Mouse (Mus musculus) gonadal fat pad, adult 2 months (tissue): Measurements from ENCODE around the gene Syne3. TPM values are rescaled to one million over a fixed set of nuclear protein-coding genes. Genes with fewer than 3 reads are reported as not detected.

ENCODE experiments used
- DNase-seq: peaks from one replicate; pipeline ENCODE4 v3.0.0-alpha.2; 2012; ENCODE audit warnings: low read depth
- polyA plus RNA-seq: library from polyadenylated mRNA; depleted of rRNA; stranded (reverse); fragments of >200 nt; gene quantifications from 2 replicates; pipeline ENCODE4 v1.2.3, GENCODE M21; 2012

Syne3 gene
- polyA plus RNA-seq, 1 experiment, result 3.4 TPM

DNA sequence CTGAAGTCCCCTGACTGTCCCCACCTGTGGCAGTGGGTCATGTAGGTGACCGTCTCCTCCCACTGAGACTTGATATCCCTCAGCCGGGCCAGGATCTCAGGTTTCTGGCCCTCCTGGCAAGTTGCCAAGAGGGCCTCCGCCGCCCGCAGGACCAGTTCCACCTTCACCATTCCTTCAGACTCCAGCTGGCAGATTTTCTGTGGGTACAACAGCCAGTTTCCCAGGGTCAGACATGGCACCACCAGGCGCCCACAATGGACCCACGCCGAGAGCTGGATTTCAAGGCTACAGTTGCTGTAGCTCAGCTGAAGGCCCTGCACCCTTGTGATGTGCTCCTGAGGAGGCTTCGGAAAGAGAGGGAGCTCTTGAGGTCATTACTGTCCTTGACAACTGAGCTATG lies 40.4 kb downstream of the Syne3 start:
- no peak for DNase-seq

- DNase-seq, result no peak
Measured at GRCm38 (mm10) chr12:104964953-104965911, 44.4 kb downstream of the Syne3 start.

DNA sequence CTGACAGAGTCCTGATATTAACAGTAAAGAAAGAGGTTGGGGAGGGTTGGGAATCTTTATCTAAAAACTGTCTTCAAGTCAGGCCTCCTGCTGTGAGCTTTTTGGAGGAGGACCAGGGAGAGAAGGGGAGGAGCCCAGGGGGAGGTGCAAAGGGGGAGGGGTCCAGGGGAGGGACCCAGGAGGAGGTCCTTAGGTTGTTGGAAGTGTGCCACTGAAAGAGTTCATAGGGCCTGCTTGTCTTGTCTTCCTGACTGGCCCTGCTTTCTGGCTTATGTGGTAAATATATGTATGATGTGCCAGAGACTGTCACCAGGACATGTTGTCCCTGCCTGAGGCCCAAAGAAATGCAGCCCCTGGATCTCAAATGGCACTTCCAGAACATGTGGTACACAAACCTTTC lies 49.2 kb downstream of the Syne3 start:
- no peak for DNase-seq

GRCm38 (mm10) chr12:104959966-104960365 lies 49.6 kb downstream of the Syne3 start:
- DNase-seq, result no peak

- DNase-seq, result no peak
Measured at GRCm38 (mm10) chr12:104958263-104958662, 51.3 kb downstream of the Syne3 start.

- no peak for DNase-seq
Measured at GRCm38 (mm10) chr12:104957165-104957564, 52.4 kb downstream of the Syne3 start.

- no peak for DNase-seq
Measured at GRCm38 (mm10) chr12:104956406-104956805, 53.2 kb downstream of the Syne3 start.

DNA sequence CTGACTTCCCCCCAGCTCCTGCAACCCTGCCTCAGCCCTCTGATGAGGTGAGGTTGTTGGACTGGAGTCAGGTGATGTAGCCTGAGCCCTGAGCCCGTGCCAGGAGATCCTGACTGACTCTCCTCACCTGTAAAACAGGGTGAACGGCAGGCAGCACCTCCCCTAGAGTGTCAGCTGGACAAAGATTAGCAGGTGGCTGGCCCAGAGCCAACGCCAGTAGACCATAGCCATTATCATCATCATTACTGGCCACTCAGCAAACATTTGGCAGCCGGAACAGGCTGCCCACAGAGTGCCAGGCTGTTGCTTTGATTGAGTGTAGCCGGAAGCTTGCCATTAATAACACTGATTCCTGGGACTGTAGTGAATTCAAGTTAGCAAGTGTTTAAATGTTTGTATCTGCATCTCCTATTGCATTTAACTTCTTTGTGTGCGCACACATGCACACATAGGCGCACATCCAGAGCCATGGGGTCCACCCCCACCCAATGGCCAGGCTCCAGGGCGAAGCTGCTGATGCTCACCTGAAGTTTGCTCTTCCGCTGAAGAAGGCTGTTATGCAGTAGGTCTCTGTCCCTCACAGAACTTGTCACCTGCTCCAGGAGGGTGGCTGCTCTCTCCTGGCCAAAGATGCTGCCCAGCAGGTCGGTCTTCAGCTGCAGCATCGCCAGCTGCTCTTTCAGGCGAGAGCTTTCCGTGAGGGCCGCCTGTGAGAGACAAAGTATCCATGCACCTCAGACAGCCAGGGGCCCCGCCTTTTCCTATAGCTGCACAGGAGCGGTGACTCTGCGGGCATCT lies 54.4 kb downstream of the Syne3 start:
- DNase-seq, result no peak

DNA sequence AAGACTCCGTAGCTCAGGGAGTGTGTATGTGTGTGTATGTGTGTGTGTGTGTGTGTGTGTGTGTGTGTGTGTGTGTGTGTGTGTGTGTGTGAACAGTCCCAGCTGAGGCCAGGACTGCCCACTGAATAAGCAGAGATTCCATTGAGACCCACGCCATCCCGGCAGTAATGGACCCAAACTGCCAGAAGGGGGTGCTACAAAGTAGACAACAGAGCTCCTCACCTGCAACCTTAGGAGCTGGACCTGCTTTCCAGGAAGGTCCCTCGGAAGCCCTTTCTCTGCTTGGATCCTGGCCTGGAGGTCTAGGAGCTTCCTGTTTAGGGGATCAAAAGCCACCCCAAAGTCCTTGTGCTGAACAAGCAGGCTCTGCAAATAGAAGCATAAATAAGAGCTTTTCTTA lies 55.7 kb downstream of the Syne3 start:
- no peak for DNase-seq

DNA sequence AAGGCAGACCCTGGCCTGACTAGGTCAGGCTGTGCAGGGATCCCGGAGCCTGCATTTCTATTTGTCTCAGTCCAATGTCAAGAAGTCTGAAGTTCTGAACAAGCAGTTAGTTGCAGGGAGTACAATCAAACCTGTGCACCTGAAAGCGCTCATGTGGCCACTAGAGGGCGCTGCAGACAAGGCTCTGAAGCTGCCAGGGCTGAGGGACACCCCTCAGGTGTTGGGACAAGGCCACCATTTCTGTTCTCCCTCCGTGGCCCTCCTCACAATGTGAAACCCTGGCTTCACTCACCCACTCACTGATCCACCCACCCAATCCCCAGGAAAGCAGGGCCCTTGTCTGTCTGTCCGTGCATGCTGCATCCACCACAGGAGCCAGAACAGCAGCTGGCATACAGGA lies 57.2 kb downstream of the Syne3 start:
- DNase-seq, result no peak

- no peak for DNase-seq
Measured at GRCm38 (mm10) chr12:104947911-104948310, 61.7 kb downstream of the Syne3 start.

GRCm38 (mm10) chr12:104946231-104946630 lies 63.4 kb downstream of the Syne3 start:
- no peak for DNase-seq

GRCm38 (mm10) chr12:104940466-104940865 lies 69.1 kb downstream of the Syne3 start:
- no peak for DNase-seq

DNA sequence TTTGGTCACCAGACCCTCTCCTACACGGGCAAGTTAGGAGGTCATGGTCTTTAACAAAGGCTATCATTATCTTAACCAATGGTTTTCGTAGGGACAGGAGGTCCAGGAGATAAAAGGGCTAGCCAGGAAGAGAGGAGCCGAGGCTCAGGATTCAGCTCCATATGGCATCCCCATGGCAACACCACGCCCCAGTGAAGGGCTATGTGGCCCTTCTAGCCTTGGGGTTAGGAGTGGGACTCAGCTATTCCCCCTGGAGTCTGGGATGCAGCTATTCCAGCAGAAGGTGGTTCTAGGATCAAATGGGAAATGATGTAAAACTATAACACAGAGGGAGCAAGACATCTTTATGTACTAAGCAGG lies 69.6 kb downstream of the Syne3 start:
- DNase-seq, result no peak

- DNase-seq, result no peak
Measured at GRCm38 (mm10) chr12:104939372-104940026, 70.1 kb downstream of the Syne3 start.

DNA sequence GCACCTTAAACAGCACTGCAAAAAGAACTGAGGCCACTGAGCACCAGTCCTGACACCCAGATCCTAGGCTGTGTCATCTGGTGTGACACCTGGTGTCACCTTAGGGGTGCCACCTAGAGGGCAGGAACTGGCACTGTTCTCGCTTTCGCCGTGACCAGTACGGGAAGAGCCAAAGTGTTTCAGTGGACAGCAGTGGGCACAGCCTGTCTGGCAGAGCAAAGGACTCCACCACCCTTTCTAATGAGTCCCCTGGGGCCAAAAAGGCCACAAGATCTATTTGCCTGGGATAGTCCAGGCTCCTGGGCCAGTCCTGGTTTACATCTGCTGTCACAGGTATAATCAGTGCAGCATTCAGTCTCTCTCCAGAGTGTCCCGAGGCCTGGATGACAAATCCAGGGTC lies 70.7 kb downstream of the Syne3 start:
- DNase-seq, result no peak

- no peak for DNase-seq
Measured at GRCm38 (mm10) chr12:104936223-104936622, 73.4 kb downstream of the Syne3 start.

DNA sequence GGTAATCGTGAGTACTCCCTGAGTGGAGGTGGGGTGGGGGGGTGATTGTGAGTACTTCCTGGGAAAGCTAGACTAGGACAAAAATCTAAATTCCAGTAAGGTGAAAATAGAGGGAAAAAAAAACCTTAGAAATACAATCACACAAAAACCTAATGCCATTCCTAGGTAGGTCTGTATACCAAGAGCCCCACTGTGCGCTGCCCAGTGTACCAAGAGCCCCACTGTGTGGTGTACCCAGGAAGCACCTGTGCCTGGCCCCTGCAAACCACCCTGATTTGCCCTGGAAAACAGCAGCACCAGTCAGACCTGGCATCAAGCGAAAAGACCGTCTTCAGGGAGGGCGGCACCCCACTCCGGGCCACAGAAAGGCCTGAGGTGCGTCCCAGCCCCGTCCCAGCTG lies 74.5 kb downstream of the Syne3 start:
- DNase-seq, result no peak

- DNase-seq, result no peak
Measured at GRCm38 (mm10) chr12:104933800-104934199, 75.8 kb downstream of the Syne3 start.

DNA sequence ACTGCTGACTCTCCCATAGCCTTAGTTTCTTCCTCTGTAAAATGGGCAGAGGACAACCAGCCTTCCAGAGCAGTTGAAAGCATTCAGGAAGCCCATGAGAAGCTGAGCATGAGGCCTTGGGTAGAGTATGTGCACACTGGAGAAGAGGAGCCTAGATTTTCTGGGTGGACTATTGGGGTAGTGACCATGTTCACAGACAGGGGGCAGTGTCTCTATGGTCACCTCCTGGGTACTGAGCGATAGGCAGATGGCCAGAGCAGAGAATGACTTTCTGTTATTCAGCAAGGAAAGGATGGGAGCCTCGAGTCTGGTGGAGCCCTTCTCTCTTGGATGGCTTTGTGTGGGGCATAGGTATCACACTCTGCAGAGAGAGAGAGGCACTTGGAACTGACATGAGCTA lies 76.4 kb downstream of the Syne3 start:
- DNase-seq, result no peak

DNA sequence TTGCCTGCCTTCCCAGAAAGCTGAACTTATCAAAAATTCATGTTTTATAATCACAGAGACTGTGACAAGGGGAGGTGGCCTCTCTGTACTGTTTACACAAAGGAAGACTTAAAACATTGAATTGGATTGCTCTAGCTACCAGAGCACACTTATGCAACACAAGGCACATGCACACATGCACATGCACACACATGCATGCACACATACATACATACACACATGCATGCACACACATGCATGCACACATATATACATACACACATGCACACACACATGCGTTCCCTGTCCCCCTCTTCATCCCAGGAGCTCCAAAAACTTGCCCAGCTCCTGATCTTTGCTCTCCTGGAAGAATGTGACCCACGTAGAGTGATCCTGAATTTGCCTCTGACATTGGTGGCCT lies 83.8 kb downstream of the Syne3 start:
- DNase-seq, result no peak

DNA sequence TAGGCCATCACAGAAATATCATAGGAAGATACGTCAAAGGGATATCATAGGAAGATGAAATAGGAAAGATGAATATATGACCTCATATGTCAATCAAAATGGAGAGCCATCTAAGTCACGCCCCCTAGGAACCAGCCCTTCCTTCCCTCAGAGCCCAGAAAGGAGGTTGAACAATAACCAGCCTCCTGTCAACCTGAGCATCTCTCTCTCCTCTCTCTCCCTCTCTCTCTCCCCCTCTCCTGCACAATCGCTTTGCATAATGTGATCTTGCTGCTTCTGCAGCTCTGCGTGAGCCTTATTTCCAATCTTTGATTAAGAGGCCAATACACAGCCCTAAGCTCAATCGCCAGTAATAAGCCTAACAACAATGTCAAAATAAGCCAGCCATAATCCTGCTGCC lies 84.6 kb downstream of the Syne3 start:
- no peak for DNase-seq
